Mouse (Mus musculus) cerebellum, adult 11-12 months (tissue): Measurements from ENCODE around the gene Kdm6b.

Experiments
- DNase-seq: peaks from one replicate; pipeline ENCODE4 v3.0.0; 2022

Gene Kdm6b

DNA sequence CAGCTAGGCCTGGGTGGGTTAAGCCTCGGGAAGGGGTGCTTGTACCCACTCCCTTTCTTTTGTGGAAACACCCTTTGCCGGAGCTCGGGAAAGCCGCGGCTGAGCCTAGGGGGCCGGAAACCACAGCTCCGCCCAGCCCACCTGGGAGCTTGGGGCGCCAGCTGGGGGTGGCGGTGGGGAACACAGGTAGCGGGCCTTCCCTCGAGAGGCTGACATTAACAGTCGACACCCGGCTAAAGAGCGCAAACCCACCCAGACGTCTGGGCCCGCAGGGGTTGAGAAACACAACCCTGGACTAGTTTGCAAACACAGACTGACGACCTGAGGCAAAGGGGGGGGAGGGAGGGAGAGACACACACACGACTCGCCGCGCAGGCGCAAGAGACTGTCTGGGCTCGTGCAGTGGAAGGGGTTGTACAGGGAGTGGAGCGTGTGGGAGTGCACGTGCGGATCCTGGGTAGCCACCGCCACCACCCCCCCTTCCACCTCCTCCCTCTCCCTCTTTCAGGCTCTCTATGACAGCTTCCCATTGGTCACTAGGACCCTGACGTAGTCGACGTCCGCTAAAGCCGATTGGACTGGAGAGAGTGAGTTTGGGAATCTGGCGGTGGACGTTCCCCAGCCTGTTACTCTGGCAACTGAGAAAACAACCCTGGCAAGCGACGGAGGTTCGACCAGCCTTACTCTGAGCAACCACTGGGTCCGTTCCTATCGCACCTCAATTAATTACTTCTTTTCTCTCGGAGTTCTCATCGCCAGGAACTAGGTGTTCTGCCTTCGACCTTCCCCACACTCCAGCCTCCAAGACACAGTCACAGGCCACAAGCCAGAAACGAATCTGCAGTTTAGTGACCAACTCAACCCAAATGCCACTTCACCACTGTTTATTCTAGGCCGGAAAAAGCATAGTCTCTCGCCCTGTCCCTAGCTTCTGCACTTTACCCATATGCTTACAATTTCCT, 5.3 kb upstream of the Kdm6b start:
- peak; percentile 98 for DNase-seq

DNA sequence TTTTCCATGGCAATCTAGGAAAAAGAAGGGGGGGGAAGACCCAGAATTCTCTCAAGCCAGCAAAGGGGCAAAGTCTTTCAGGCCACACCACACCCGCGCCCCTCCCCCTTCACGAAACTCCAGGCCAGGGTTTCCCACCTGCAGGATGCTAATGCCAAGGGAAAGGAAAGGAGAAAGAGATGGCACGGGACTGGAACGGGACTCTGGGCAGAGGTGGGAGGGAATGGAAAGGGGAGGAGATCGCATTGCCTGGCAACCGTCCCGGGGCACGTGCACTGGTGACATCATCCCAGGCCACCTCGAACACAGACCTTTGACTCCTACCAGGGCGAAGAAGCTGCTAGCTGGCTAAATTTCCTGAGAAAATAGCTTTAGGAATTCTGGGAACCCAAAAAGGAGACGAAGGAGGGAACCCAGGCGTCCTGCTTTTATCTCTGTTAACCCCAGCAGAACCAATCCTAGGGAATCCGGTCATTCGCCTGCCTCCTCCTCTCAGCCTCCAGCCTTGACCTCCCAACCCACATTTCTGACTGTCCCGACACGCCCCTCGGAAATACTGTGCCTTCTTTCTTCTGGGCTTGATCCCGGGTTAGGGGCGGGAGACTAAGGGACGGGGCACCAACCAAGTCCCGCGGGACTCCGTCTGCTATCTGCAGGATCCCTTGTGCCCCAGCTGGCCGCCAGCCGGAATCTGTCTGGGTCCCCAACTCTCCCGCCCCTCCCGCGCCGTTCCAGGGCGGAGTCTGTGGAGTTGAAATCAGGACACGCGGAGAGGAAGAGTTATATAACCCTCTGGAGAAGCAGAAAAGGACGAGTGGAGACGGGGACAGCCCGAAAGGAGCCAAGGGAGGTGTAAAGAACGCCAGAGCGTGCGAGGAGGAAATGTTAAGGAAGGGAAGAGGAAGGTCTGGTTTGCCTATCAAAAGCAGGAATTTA, 4.2 kb upstream of the Kdm6b start:
- DNase-seq: peak; percentile 98

DNA sequence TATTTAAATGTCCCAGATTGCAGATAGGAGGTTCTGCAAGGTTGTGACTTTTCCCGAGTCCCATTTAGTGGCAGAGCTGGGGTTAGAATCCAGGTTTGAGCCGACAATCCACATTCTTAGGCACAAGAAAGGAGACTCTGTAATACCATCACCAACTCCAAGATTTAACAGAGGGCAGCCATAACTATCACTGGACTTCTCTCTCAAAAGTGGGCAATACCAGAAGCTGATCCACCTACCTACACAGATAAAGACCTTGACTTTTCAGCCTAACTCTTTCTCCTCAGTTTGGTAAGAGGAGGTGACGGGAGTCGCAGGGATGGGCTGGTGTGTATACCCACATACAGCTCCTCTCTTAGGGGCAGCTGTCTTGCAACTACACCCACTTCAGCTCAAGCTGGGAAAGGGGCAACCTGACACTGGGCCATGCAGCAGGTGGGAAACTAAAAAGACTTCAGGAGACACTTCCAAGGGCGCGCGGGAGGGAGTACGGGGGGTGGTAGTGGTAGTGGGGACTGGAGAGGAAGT, 3.5 kb upstream of the Kdm6b start:
- no peak for DNase-seq

- DNase-seq: no peak
Observed at GRCm38 (mm10) chr11:69416509-69416908, 3.0 kb upstream of the Kdm6b start.

DNA sequence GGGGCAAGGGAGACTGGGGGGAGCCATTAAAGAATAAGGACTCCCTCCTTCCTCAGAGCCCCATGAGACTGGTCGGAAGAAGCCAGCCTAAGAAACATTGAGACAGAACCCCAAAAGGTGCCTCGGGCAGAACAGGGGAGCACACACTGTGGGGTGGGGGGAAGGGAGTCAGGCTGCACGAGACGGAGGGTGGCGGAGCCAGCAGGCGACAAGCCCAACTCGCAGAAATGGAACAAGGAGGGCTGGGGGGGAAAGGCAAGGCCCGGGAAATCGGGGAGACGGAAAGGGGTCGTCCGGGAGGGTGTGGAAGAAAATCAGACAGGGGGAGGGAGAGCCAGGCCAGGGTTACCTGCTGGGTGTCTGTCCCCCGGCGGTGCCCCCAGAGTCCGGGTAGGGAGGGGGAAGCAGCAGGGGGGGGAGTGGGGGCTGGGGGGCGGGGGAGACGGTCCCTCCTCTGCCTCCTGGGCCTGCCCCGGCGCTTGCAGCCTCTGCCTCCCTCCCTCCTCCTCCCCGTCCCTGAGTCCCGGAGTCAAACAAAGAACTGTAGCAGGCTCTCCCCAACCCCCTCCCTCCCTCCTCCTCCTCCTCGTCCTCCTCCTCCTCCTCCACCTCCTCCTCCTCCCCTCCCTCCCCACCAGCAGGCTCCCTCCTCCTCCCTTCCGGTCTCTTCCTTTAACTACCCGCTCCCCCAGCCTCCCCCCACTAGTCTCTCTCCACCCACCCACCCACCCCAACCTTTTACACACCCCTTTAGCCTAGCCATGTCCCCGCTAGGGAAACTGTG, 2.4 kb upstream of the Kdm6b start:
- DNase-seq: peak; percentile 84

DNA sequence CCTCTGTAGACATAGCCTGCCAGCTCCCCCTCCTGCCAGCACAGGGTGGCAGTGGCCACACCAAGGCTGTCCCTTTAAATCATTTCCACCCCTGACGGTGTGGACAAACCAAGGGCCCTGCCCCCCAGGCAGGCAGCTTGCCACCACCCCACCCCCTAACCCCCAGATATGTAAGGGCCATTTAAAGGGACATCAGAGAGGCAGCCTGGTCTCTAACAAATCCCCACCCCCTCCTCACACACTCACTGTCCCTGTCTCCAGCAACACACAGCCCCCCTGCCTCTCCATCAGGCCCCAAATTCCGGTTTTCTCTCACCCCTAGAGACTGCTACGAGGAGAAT, 1.8 kb upstream of the Kdm6b start:
- peak; percentile 89 for DNase-seq

- DNase-seq: peak; percentile 61
Observed at GRCm38 (mm10) chr11:69414421-69415326, 1.2 kb upstream of the Kdm6b start.

DNA sequence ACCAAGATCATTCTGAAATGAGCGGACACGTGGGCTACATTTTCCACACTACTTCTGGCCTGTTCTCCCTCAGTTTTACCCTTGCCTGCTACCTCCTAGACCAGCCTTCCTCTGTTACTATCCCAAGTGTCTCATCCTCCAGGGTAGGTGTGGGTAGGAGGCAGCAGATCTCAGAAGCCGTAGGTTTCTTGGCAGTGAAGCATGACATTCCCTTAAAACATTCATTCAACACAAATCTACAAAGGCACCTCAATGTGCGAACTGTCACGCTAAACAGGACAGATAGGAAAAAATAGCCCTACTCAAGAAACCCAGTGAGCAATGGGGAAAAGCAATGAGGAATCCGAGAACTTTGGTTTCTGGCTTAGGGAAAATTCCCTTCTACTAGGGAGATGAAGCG, 927 bp downstream of the Kdm6b start:
- DNase-seq: no peak

DNA sequence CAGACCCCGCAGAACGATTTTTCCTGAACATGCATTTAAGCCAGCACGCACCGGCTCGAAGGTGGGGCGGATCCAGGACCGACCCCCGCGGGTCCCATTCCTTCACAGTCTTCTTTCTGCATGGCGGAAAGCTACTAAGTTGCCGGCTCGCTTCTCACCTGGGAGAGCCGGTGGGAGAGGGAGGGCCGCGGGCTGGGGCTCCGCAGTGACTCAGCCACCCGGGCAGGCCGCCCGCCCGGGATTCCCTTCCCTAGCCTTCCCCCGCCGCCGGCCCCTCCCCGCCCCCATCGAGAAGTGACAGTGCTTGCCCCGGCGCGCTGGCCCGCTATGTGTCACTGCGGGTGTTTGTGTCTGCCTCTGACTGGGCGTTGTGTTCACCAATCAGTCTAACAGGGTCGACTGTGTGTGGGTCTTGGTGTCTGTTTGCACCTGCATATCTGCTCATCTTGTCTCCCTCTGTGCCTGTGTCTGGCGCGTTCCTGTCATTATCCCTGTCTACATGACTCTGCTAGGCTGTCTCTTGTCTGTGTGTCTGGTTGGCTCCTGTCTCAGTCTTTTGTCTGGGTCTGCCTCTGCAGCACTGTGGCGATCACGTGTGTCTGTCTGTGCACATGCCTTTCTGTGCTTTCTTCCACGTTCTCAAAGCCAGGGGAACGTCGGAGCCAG, 1.8 kb downstream of the Kdm6b start:
- peak; percentile 67 for DNase-seq

GRCm38 (mm10) chr11:69411073-69411535, 2.4 kb downstream of the Kdm6b start:
- DNase-seq: peak; percentile 93

GRCm38 (mm10) chr11:69410310-69411072, 3.0 kb downstream of the Kdm6b start:
- DNase-seq: no peak

DNA sequence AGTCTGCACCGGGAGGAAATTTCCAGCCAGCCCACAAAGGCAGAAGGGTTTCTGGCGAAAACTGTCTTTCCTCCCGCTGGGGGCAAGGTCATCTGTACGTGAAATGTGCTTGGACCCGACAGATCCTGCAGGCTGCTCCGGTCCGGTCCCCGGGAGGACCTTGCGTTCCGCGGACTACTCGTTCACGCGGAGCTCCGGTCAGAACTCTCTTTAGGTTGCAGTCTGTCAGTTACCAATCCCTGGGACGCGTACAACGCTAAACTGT, 3.5 kb downstream of the Kdm6b start:
- DNase-seq: no peak

- DNase-seq: peak; percentile 82
Observed at GRCm38 (mm10) chr11:69409378-69410044, 4.0 kb downstream of the Kdm6b start.

- peak; percentile 90 for DNase-seq
Observed at GRCm38 (mm10) chr11:69408541-69409377, 4.7 kb downstream of the Kdm6b start.

DNA sequence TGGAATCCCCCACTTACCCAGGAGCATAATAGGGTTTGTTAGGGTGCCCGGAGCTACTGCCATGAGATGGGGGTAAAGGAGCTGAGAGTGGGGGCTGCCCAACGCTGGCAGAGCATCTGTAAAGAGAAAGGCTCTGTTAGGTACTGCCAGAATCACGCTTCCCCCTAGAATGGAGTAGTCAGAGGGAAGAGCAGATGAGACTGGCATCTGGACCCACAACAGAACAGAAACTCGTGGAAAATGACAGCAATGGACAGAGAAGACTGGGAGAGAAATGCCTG, 5.8 kb downstream of the Kdm6b start:
- DNase-seq: peak; percentile 41

- DNase-seq: peak; percentile 54
Observed at GRCm38 (mm10) chr11:69406867-69407723, 6.4 kb downstream of the Kdm6b start.

GRCm38 (mm10) chr11:69406282-69406681, 7.2 kb downstream of the Kdm6b start:
- DNase-seq: peak; percentile 63
